Mouse (Mus musculus): ENCODE results near the gene Pbld1. TPM values are rescaled to one million over a fixed set of nuclear protein-coding genes. Genes with fewer than 3 reads are reported as not detected.

The Pbld1 gene
- total and polyA plus RNA-seq, 3 experiments = 0.47 to 0.50 TPM; not detected in 1

GRCm38 (mm10) chr10:63032267-63032666 lies 27.7 kb upstream of the Pbld1 start:
- Histone ChIP-seq H3K79me2 (ENCODE audit: control insufficient read depth, insufficient read depth, low read length, poor library complexity) (no peaks in the 10 kb centered on the region), H3K27ac (ENCODE audit: control insufficient read depth, low read depth, low read length) (no peak overlapping the region), H3K4me3 (ENCODE audit: control insufficient read depth in 1 of 2, insufficient read depth in 1 of 2, low read depth in 2 of 2, low read length in 2 of 2) (no peak overlapping the region), H3K27me3 (ENCODE audit: control insufficient read depth in 1 of 2, insufficient read depth in 2 of 2, low read length in 2 of 2) (peaks cover 0 to 1% of the 10 kb centered on the region in 2 experiments; a peak in 1 of 4 replicates), H3K4me1 (ENCODE audit: control insufficient read depth in 1 of 2, insufficient read depth in 2 of 2, low read length in 2 of 2) (no peaks in the 10 kb centered on the region), H3K36me3 (ENCODE audit: control insufficient read depth in 1 of 2, insufficient read depth in 2 of 2, low read length in 2 of 2) (no peaks in the 10 kb centered on the region), H3K9ac (ENCODE audit: control insufficient read depth, low read depth, low read length, poor library complexity, severe bottlenecking) (no peak overlapping the region), H3K9me3 (replicated peaks; ENCODE audit: insufficient read depth, low read length) (no peaks in the 10 kb centered on the region)
- TF ChIP-seq RAD21 (IDR thresholded peaks at IDR 0.05; ENCODE audit: low read depth, low read length) (no peak), ETS1 (IDR thresholded peaks at IDR 0.05; ENCODE audit: low read depth, low read length) (no peak), NRF1 (IDR thresholded peaks at IDR 0.05; ENCODE audit: insufficient read depth, low read depth, low read length, poor library complexity, severe bottlenecking) (no peak), MAZ (IDR thresholded peaks at IDR 0.05; ENCODE audit: low read depth, low read length) (no peak), MYC (IDR thresholded peaks at IDR 0.05; ENCODE audit: low read depth, low read length) (no peak), NELFE (IDR thresholded peaks at IDR 0.05; ENCODE audit: low read depth, low read length) (no peak), POLR2A (IDR thresholded peaks at IDR 0.05; ENCODE audit: control insufficient read depth in 1 of 2, insufficient read depth in 1 of 2, low read depth in 1 of 2, low read length in 2 of 2, poor library complexity in 1 of 2) (no peak), USF2 (IDR thresholded peaks at IDR 0.05; ENCODE audit: borderline replicate concordance in 1 of 2, insufficient read depth in 1 of 2, low read depth in 1 of 2, low read length in 2 of 2) (no peak), HCFC1 (IDR thresholded peaks at IDR 0.05; ENCODE audit: low read depth, low read length) (no peak), CHD1 (IDR thresholded peaks at IDR 0.05; ENCODE audit: low read depth, low read length) (no peak), SIN3A (IDR thresholded peaks at IDR 0.05; ENCODE audit: low read length) (no peak), MAFK (IDR thresholded peaks at IDR 0.05; ENCODE audit: borderline replicate concordance, low read depth, low read length) (no peak), POLR2AphosphoS2 (IDR thresholded peaks at IDR 0.05; ENCODE audit: low read length) (no peak), EP300 (IDR thresholded peaks at IDR 0.05; ENCODE audit: low read depth in 1 of 2, low read length in 2 of 2) (no peak), TAL1 (IDR thresholded peaks at IDR 0.05; ENCODE audit: low read length) (no peak)
- no peak for DNase-seq (ENCODE audit: low read depth, low spot score)

GRCm38 (mm10) chr10:63032956-63033355 lies 27.0 kb upstream of the Pbld1 start:
- Histone ChIP-seq H3K79me2 (ENCODE audit: control insufficient read depth, insufficient read depth, low read length, poor library complexity) (no peaks in the 10 kb centered on the region), H3K4me3 (ENCODE audit: control insufficient read depth in 1 of 2, insufficient read depth in 1 of 2, low read depth in 2 of 2, low read length in 2 of 2) (no peak overlapping the region), H3K27ac (ENCODE audit: control insufficient read depth, low read depth, low read length) (no peak overlapping the region), H3K9ac (ENCODE audit: control insufficient read depth, low read depth, low read length, poor library complexity, severe bottlenecking) (no peak overlapping the region), H3K36me3 (ENCODE audit: control insufficient read depth in 1 of 2, insufficient read depth in 2 of 2, low read length in 2 of 2) (no peaks in the 10 kb centered on the region), H3K27me3 (ENCODE audit: control insufficient read depth in 1 of 2, insufficient read depth in 2 of 2, low read length in 2 of 2) (peaks cover 2 to 3% of the 10 kb centered on the region in 2 experiments; a peak in 2 of 4 replicates), H3K9me3 (replicated peaks; ENCODE audit: insufficient read depth, low read length) (no peaks in the 10 kb centered on the region), H3K4me1 (ENCODE audit: control insufficient read depth in 1 of 2, insufficient read depth in 2 of 2, low read length in 2 of 2) (no peaks in the 10 kb centered on the region)
- TF ChIP-seq ZKSCAN1 (IDR thresholded peaks at IDR 0.05; ENCODE audit: low read depth, low read length) = no peak
- TF ChIP-seq ELF1 (IDR thresholded peaks at IDR 0.05; ENCODE audit: low read depth, low read length) = no peak
- TF ChIP-seq BHLHE40 (IDR thresholded peaks at IDR 0.05; ENCODE audit: borderline replicate concordance, low read depth, low read length) = no peak
- TF ChIP-seq GABPA (IDR thresholded peaks at IDR 0.05; ENCODE audit: low read depth, low read length) = no peak
- TF ChIP-seq POLR2AphosphoS2 (IDR thresholded peaks at IDR 0.05; ENCODE audit: low read length) = no peak
- no peak for TF ChIP-seq POLR2AphosphoS5 (IDR thresholded peaks at IDR 0.05; ENCODE audit: borderline replicate concordance, low read depth, low read length)
- no peak for TF ChIP-seq UBTF (IDR thresholded peaks at IDR 0.05; ENCODE audit: borderline replicate concordance, insufficient read depth, low read depth, low read length)
- TF ChIP-seq USF1 (IDR thresholded peaks at IDR 0.05; ENCODE audit: low read depth, low read length) = no peak
- no peak for TF ChIP-seq KAT2A (conservative IDR thresholded peaks at IDR 0.05; ENCODE audit: low read depth, low read length)
- no peak for TF ChIP-seq SIN3A (IDR thresholded peaks at IDR 0.05; ENCODE audit: low read length)
- no peak for TF ChIP-seq MAX (IDR thresholded peaks at IDR 0.05; ENCODE audit: low read length)
- TF ChIP-seq MYC (IDR thresholded peaks at IDR 0.05; ENCODE audit: low read depth, low read length) = no peak
- no peak for TF ChIP-seq GATA1 (IDR thresholded peaks at IDR 0.05; ENCODE audit: low read depth, low read length)
- no peak for DNase-seq (ENCODE audit: low read depth, low spot score)
